Mouse (Mus musculus) neural tube, embryonic 13.5 days (tissue): Measurements from ENCODE around the gene Mrps36. TPM values are rescaled to one million over a fixed set of nuclear protein-coding genes. Genes with fewer than 3 reads are reported as not detected.
A peak's percentile ranks its signal among the peaks of the same experiment; 100 is the strongest.
"Not testable (repeated sequence)": the region's sequence is repeated elsewhere in the genome, so short reads cannot be mapped to it uniquely, and the experiment has no call there.

ENCODE experiments used
- ATAC-seq: fragments of 200-750 bp; cut with Nextera tagmentation; 2 replicates; pipeline ENCODE4 v1.8.0; 2017; ENCODE audit warnings: low read depth, mild to moderate bottlenecking, moderate TSS enrichment, moderate library complexity
- H3K27ac ChIP-seq: fragments of 300-500 bp; sonication (generic); replicated peaks from 2 replicates; pipeline ENCODE4 v1.5.1; 2015; ENCODE audit warnings: moderate library complexity, mild to moderate bottlenecking, inconsistent platforms
- H3K27me3 ChIP-seq: fragments of 300-500 bp; sonication (generic); 2 replicates; pipeline ENCODE4 v1.6.1; 2015; ENCODE audit warnings: mild to moderate bottlenecking, inconsistent platforms
- H3K36me3 ChIP-seq: fragments of 300-500 bp; sonication (generic); 2 replicates; pipeline ENCODE4 v1.6.1; 2015; ENCODE audit warnings: mild to moderate bottlenecking, inconsistent platforms
- H3K4me1 ChIP-seq: fragments of 300-500 bp; sonication (generic); replicated peaks from 2 replicates; pipeline ENCODE4 v1.6.1; 2015; ENCODE audit warnings: inconsistent platforms
- H3K4me2 ChIP-seq: fragments of 300-500 bp; sonication (generic); 2 replicates; pipeline ENCODE4 v1.6.1; 2015; ENCODE audit warnings: inconsistent platforms, mild to moderate bottlenecking, moderate library complexity
- H3K4me3 ChIP-seq: fragments of 300-500 bp; sonication (generic); 2 replicates; pipeline ENCODE4 v1.5.1; 2015; ENCODE audit warnings: mild to moderate bottlenecking, inconsistent platforms
- H3K9ac ChIP-seq: fragments of 300-500 bp; sonication (generic); 2 replicates; pipeline ENCODE4 v1.6.1; 2015; ENCODE audit warnings: moderate library complexity, mild to moderate bottlenecking, inconsistent platforms
- H3K9me3 ChIP-seq: fragments of 300-500 bp; sonication (generic); 2 replicates; pipeline ENCODE4 v1.6.1; 2016; ENCODE audit warnings: inconsistent platforms
- WGBS: fragments of 180-500 bp; shearing (Covaris S2); methylation state at CpG from one replicate; pipeline ENCODE4 v1.1.7; 2015; 5-methylcytosine and 5-hydroxymethylcytosine counted together
- polyA plus RNA-seq: library from polyadenylated mRNA; unstranded; fragments of >200 nt; fragmentation: Nextera tagmentation; extraction: Ambion mirVana; gene quantifications from 2 replicates; pipeline ENCODE4 v1.2.1, GENCODE M21; 2015

Gene Mrps36
- polyA plus RNA-seq, 1 experiment from 2014 or later = 165 TPM

- no peaks in the 10 kb centered on the region for H3K27me3 ChIP-seq
- H3K4me2 ChIP-seq = no peak overlapping the region
- no peak for ATAC-seq
- H3K4me1 ChIP-seq = no peaks in the 10 kb centered on the region
- H3K36me3 ChIP-seq = no peaks in the 10 kb centered on the region; the same call in 1 of the 2 replicates
- H3K27ac ChIP-seq = no peak overlapping the region
- no peak overlapping the region for H3K9ac ChIP-seq
- no peaks in the 10 kb centered on the region for H3K9me3 ChIP-seq
- no peak overlapping the region for H3K4me3 ChIP-seq
- WGBS = 89% methylated on average over 2 of the region's 2 CpGs
These were observed 10.9 kb upstream of the Mrps36 start for GRCm38 (mm10) chr13:100755329-100755728.

GRCm38 (mm10) chr13:100754186-100754585 lies 9.7 kb upstream of the Mrps36 start:
- Histone ChIP-seq H3K9me3 (no peaks in the 10 kb centered on the region), H3K4me2 (no peak overlapping the region), H3K4me3 (no peak overlapping the region), H3K27ac (no peak overlapping the region), H3K9ac (no peak overlapping the region), H3K27me3 (no peaks in the 10 kb centered on the region), H3K4me1 (no peaks in the 10 kb centered on the region), H3K36me3 (no peaks in the 10 kb centered on the region)
- ATAC-seq = no peak
- WGBS = 69% methylated on average over 4 of the region's 4 CpGs

DNA sequence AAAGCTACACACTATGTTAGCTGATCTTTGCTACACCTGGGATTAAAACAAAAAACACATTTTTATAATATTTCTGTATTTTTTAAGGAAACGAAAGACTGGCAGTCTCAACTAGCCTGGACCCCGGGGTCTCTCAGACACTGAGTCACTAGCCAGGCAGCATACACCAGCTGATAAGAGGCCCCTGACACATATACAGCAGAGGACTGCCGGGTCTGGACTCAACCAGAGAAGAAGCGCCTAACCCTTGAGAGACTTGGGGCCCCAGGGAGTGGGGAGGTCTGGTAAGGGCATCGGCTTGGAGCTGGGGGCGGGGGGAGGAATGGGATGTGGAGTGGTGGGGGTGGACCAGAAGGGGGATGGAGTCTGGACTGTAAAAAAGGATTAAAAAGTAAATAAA lies 8.6 kb upstream of the Mrps36 start:
- H3K9ac ChIP-seq = no peak overlapping the region
- H3K9me3 ChIP-seq = no peaks in the 10 kb centered on the region
- WGBS = 84% methylated on average over 6 of the region's 6 CpGs
- no peaks in the 10 kb centered on the region for H3K27me3 ChIP-seq
- no peak overlapping the region for H3K4me3 ChIP-seq
- H3K36me3 ChIP-seq = no peaks in the 10 kb centered on the region
- no peak for ATAC-seq
- H3K27ac ChIP-seq = no peak overlapping the region
- H3K4me1 ChIP-seq = no peaks in the 10 kb centered on the region
- H3K4me2 ChIP-seq = no peak overlapping the region

GRCm38 (mm10) chr13:100752529-100752928 lies 8.1 kb upstream of the Mrps36 start:
- no peak overlapping the region for H3K4me3 ChIP-seq
- no peaks in the 10 kb centered on the region for H3K4me1 ChIP-seq
- H3K27ac ChIP-seq = no peak overlapping the region
- no peaks in the 10 kb centered on the region for H3K9me3 ChIP-seq
- H3K27me3 ChIP-seq = no peaks in the 10 kb centered on the region
- 92% methylated on average over 8 of the region's 8 CpGs for WGBS
- no peak for ATAC-seq
- no peaks in the 10 kb centered on the region for H3K36me3 ChIP-seq
- H3K4me2 ChIP-seq = no peak overlapping the region
- H3K9ac ChIP-seq = no peak overlapping the region

GRCm38 (mm10) chr13:100751402-100751801 lies 6.9 kb upstream of the Mrps36 start:
- no peak for ATAC-seq
- no peaks in the 10 kb centered on the region for H3K9me3 ChIP-seq
- H3K9ac ChIP-seq = no peak overlapping the region
- H3K4me2 ChIP-seq = no peak overlapping the region
- no peak overlapping the region for H3K4me3 ChIP-seq
- H3K36me3 ChIP-seq = no peaks in the 10 kb centered on the region
- H3K27me3 ChIP-seq = no peaks in the 10 kb centered on the region
- H3K4me1 ChIP-seq = no peaks in the 10 kb centered on the region
- WGBS = 86% methylated on average over 3 of the region's 3 CpGs
- no peak overlapping the region for H3K27ac ChIP-seq

DNA sequence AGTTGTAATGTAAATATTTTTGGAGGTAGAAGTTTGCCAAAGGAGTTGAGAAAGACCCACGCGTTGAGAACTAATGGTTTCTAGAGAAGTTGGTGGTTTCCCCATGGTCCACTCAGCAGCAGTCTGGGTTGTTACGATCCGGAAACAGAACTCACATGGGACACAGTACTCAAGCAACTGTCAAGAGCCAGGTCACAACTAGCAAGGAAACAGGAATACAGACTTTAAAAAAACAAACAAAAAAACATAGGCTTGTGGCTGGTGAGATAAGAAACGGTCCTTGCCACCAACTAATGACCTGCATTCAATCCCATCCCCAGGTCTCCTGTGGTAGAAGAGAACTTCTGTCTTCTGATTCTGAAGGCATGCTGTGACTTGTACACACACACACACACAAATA lies 6.3 kb upstream of the Mrps36 start:
- WGBS = 85% methylated on average over 5 of the region's 5 CpGs
- H3K27me3 ChIP-seq = no peaks in the 10 kb centered on the region
- no peak for ATAC-seq
- H3K36me3 ChIP-seq = no peaks in the 10 kb centered on the region
- no peaks in the 10 kb centered on the region for H3K4me1 ChIP-seq
- H3K4me2 ChIP-seq = no peak overlapping the region
- no peak overlapping the region for H3K9ac ChIP-seq
- no peak overlapping the region for H3K27ac ChIP-seq
- no peak overlapping the region for H3K4me3 ChIP-seq
- no peaks in the 10 kb centered on the region for H3K9me3 ChIP-seq

DNA sequence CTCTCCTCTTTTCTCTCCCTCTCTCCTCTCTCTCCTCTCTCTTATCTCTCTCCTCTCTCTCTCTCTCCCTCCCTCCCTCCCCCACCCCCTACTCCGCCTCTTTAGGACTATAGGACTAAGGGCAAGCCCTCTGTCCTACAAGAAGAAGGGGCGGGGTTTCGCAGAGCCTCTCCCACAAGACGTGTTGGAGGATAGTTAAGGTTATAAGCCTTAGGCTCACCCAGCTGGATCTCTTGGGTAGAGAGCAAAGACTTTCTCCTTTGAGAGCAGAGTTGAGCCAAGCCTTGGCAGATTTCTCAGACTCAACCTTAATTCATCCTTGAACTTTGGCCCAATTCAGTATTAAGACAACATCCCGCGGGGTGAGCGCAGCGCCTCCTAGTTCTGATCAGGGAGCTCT lies 4.2 kb upstream of the Mrps36 start:
- 49% methylated on average over 8 of the region's 8 CpGs for whole genome bisulfite sequencing
- ATAC-seq = no peak

DNA sequence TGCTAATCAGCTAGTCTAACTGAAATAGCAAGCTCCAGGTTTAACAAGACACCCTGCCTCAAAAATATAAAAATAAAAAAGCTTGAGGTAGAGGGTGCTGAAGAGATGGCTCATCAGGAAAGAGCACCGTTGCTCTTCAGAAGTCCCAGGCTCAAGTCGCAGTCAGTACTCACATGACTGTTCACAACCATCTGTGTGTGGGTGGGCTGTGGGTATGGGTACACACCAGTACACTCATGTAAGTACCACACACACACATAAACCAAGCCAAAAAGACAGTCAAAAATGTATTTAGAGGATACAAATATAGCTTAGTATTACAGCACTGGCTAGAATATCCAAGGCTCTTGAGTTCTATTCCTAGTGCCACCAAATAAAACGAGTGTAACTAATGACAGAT lies 1.6 kb upstream of the Mrps36 start:
- H3K27me3 ChIP-seq = no peaks in the 10 kb centered on the region
- H3K4me2 ChIP-seq = no peak overlapping the region
- 90% methylated on average over 3 of the region's 3 CpGs for WGBS
- no peaks in the 10 kb centered on the region for H3K9me3 ChIP-seq
- H3K36me3 ChIP-seq = no peaks in the 10 kb centered on the region
- no peak overlapping the region for H3K4me3 ChIP-seq
- no peak for ATAC-seq
- H3K27ac ChIP-seq = no peak overlapping the region
- no peak overlapping the region for H3K9ac ChIP-seq
- peaks cover 16% of the 10 kb centered on the region for H3K4me1 ChIP-seq

More for the DNA sequence above, 4.2 kb upstream of the Mrps36 start:
- Histone ChIP-seq H3K9ac (no peak overlapping the region), H3K27ac (no peak overlapping the region), H3K27me3 (no peaks in the 10 kb centered on the region), H3K4me1 (peaks cover 5% of the 10 kb centered on the region), H3K4me3 (no peak overlapping the region), H3K36me3 (no peaks in the 10 kb centered on the region), H3K9me3 (no peaks in the 10 kb centered on the region), H3K4me2 (no peak overlapping the region)

GRCm38 (mm10) chr13:100743346-100744035 lies 968 bp downstream of the Mrps36 start:
- peak; percentile 66 for ATAC-seq
- H3K4me3 ChIP-seq = peak overlapping the region; percentile 77
- H3K4me1 ChIP-seq = peaks cover 16% of the 10 kb centered on the region
- H3K36me3 ChIP-seq = peaks cover 8% of the 10 kb centered on the region
- peak overlapping the region; percentile 97 for H3K27ac ChIP-seq
- 64% methylated on average over 11 of the region's 11 CpGs for WGBS
- no peaks in the 10 kb centered on the region for H3K27me3 ChIP-seq
- H3K9ac ChIP-seq = peak overlapping the region; percentile 88
- peak overlapping the region; percentile 62 for H3K4me2 ChIP-seq
- H3K9me3 ChIP-seq = no peaks in the 10 kb centered on the region

DNA sequence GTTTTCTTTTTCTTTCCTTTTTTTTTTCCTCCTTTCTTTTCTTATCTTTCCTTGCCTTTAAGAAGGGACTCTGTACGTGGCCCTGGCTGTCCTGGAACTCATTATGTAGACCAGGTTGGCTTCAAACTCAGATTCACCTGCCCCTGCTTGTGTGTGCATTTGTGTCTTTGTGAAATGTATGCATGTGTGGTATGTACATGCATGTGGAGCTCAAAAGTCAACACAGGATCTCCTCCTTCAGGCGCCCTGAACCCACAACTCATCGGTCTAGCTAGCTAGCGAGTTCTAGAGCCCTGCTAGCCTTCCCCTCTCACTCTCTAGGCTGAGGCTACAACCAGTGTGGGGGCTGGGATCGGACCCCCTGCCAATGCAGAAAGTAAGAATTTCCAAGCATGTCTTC lies 1.6 kb downstream of the Mrps36 start:
- ATAC-seq = no peak
- no peak overlapping the region for H3K4me3 ChIP-seq
- 92% methylated on average over 5 of the region's 5 CpGs for WGBS
- peaks cover 15% of the 10 kb centered on the region for H3K36me3 ChIP-seq
- H3K27ac ChIP-seq = no peak overlapping the region
- H3K4me2 ChIP-seq = peak overlapping the region; percentile 62; the same call in 1 of the 2 replicates
- no peaks in the 10 kb centered on the region for H3K27me3 ChIP-seq
- H3K4me1 ChIP-seq = peaks cover 16% of the 10 kb centered on the region
- H3K9me3 ChIP-seq = no peaks in the 10 kb centered on the region
- no peak overlapping the region for H3K9ac ChIP-seq

GRCm38 (mm10) chr13:100732756-100733155 lies 11.7 kb downstream of the Mrps36 start:
- WGBS = 96% methylated on average over 2 of the region's 2 CpGs
- no peak for ATAC-seq

DNA sequence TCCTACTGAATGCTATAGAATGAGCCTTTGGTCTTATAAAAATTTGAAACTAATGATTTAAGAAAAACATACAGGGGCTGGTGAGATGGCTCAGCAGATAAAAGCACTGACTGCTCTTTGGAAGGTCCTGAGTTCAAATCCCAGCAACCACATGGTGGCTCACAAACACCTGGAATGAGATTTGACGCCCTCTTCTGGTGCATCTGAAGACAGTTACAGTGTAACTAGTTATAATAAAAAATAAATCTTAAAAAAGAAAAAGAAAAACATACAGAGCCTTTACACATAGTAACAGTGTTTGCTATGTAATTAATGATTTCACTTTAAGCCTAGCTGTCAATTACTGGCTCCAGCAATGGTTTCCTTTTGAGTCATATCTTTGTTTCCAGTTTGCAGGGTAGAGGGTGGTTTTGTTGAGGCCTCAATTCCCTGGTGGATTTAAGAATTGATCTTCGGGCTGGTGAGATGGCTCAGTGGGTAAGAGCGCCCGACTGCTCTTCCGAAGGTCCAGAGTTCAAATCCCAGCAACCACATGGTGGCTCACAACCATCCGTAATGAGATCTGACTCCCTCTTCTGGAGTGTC lies 12.9 kb downstream of the Mrps36 start:
- H3K9me3 ChIP-seq, ATAC-seq, H3K27me3 ChIP-seq: not testable (repeated sequence)
- Histone ChIP-seq H3K36me3 (peaks cover 27% of the 10 kb centered on the region), H3K4me2 (peak overlapping the region; percentile 92), H3K4me3 (peak overlapping the region; percentile 66), H3K27ac (peak overlapping the region; percentile 86), H3K4me1 (peaks cover 22% of the 10 kb centered on the region), H3K9ac (peak overlapping the region; percentile 87; the same call in 1 of the 2 replicates)
- WGBS = 95% methylated on average over 6 of the region's 6 CpGs

More at GRCm38 (mm10) chr13:100732756-100733155, 11.7 kb downstream of the Mrps36 start:
- peaks cover 31% of the 10 kb centered on the region for H3K36me3 ChIP-seq
- no peak overlapping the region for H3K9ac ChIP-seq
- no peak overlapping the region for H3K4me2 ChIP-seq
- no peaks in the 10 kb centered on the region for H3K27me3 ChIP-seq
- H3K27ac ChIP-seq = no peak overlapping the region
- peaks cover 19% of the 10 kb centered on the region for H3K4me1 ChIP-seq
- no peak overlapping the region for H3K4me3 ChIP-seq
- no peaks in the 10 kb centered on the region for H3K9me3 ChIP-seq

DNA sequence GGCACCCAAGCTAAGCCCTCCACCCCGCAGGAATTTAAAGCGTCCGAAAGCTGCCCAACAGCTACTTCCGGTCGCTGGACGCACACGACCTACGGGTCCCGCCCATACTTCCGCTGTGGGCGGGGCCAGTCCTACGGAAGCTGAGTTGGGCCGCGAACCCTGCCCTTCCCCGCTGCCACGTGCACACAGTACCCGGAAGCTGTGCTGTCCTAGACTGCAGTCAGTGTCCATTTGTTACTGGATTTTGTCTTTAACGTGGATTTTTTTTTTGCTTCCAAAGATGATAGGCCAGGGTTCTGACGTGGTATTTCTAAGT lies 13.6 kb downstream of the Mrps36 start, which contains the start of gene Cdk7:
Gene Cdk7, minus strand, starts transcription at position 79 of the 316 bp plus-strand sequence.
- Histone ChIP-seq H3K4me3 (peak within 1 kb of the TSS; percentile 66), H3K4me2 (peak within 1 kb of the TSS; percentile 92), H3K9ac (peak within 1 kb of the TSS; percentile 87), H3K36me3 (peaks cover 25% of the 10 kb centered on the region), H3K4me1 (peaks cover 22% of the 10 kb centered on the region), H3K27me3 (no peaks in the 10 kb centered on the region), H3K9me3 (no peaks in the 10 kb centered on the region), H3K27ac (peak within 1 kb of the TSS; percentile 86)
- under 1% methylated on average over 19 of the region's 19 CpGs for WGBS
- peak; percentile 99 for ATAC-seq
